Mouse (Mus musculus): Measurements from ENCODE around the gene Traf3.

- TF ChIP-seq GATA1 (IDR thresholded peaks at IDR 0.05; ENCODE audit: low read length) (no peak), TAL1 (IDR thresholded peaks at IDR 0.05; ENCODE audit: low read length) (no peak)
These were observed 10.4 kb upstream of the Traf3 start for GRCm38 (mm10) chr12:111155756-111156155.

Measured in erythroblast, embryonic 14.5 days (primary cell).